Mouse (Mus musculus): ENCODE data around the gene Acp5.

- TF ChIP-seq CTCF (IDR thresholded peaks at IDR 0.05; ENCODE audit: control insufficient read depth, insufficient read depth, insufficient replicate concordance, low read depth, low read length), result no peak
- no peak for TF ChIP-seq POLR2A (IDR thresholded peaks at IDR 0.05; ENCODE audit: control insufficient read depth, low read depth, low read length)
These were observed 13.5 kb downstream of the Acp5 start for GRCm38 (mm10) chr9:22122005-22122404.

All from testis, adult 2 months (tissue).